ENCODE assay signal across 20 mouse cellular contexts in genomic region chr8:115554185-115554584, GRCm38 (mm10).
"Had no signal": no experiment of that assay in that cellular context is flagged by ENCODE, and none has a peak within 500 bp of the region (broad histone marks: within the 10 kb centered on the region; RNA-seq: fewer than 3 reads in every experiment).

No protein-coding gene starts in this region.

- H3K4me3 ChIP-seq: kidney, embryonic 15.5 days; left cerebral cortex, adult 2 months; limb, embryonic 10.5 days; limb, embryonic 13.5 days; midbrain, embryonic 12.5 days; midbrain, embryonic 15.5 days had no signal

- H3K36me3 ChIP-seq: kidney, embryonic 15.5 days; limb, embryonic 10.5 days; limb, embryonic 13.5 days; midbrain, embryonic 12.5 days; midbrain, embryonic 15.5 days had no signal

- H3K9me3 ChIP-seq: kidney, embryonic 15.5 days; limb, embryonic 10.5 days; limb, embryonic 13.5 days; midbrain, embryonic 12.5 days; midbrain, embryonic 15.5 days had no signal

- H3K27me3 ChIP-seq: midbrain, embryonic 12.5 days; midbrain, embryonic 15.5 days had no signal

- ATAC-seq: liver, postnatal 0 days; lung, postnatal 0 days; midbrain, embryonic 15.5 days had no signal

- H3K4me2 ChIP-seq: kidney, embryonic 15.5 days; limb, embryonic 13.5 days; lung, embryonic 14.5 days; midbrain, embryonic 12.5 days; midbrain, embryonic 15.5 days had no signal

- DNase-seq: kidney, adult 8-10 months; kidney, postnatal 10 days; kidney, postnatal 36 days; layer of hippocampus, postnatal 36 days; liver; liver, postnatal 0 days; lung, embryonic 14.5 days; right cerebral cortex, postnatal 4 days; thymus, adult 2 months; thymus, postnatal 14 days; thymus, postnatal 4 days had no signal

- H3K27ac ChIP-seq: kidney, embryonic 15.5 days; left cerebral cortex, adult 2 months; limb, embryonic 10.5 days; limb, embryonic 13.5 days; liver, embryonic 14.5 days; midbrain, embryonic 12.5 days; midbrain, embryonic 15.5 days; stomach, postnatal 0 days had no signal

- H3K4me1 ChIP-seq: limb, embryonic 13.5 days had no signal

- H3K9ac ChIP-seq: kidney, embryonic 15.5 days; limb, embryonic 13.5 days; liver, embryonic 14.5 days; liver, postnatal 0 days; lung, embryonic 14.5 days; midbrain, embryonic 12.5 days; midbrain, embryonic 15.5 days had no signal
